In genomic region chr8:95067582-95067981, GRCm38 (mm10) we compare ENCODE assay signal across 8 mouse cellular contexts. TPM values are rescaled to one million over a fixed set of nuclear protein-coding genes. Genes with fewer than 3 reads are reported as not detected.
DNase-seq lines count a peak whose midpoint lies in the region; ATAC-seq and TF ChIP-seq lines count a peak whose summit lies in the region.

No protein-coding gene starts in this region.

- no peak for ATAC-seq in forebrain, embryonic 14.5 days
- ATAC-seq in forebrain, embryonic 12.5 days (ENCODE audit: low FRiP score): no peak
- no peak for ATAC-seq in neural tube, embryonic 15.5 days (ENCODE audit: low FRiP score)
- peak; percentile 73 for ATAC-seq in inflammation-experienced regulatory T-cells, adult 6 months

- no peak for TF ChIP-seq POLR2A in brain, embryonic 14.5 days (IDR thresholded peaks at IDR 0.05; ENCODE audit: borderline replicate concordance, extremely low read depth, insufficient read depth, insufficient read length, poor library complexity, severe bottlenecking)
- no peak for TF ChIP-seq POLR2A in testis, adult 2 months (IDR thresholded peaks at IDR 0.05; ENCODE audit: control insufficient read depth, low read depth, low read length)

- no peak overlapping the region for H3K4me3 ChIP-seq in forebrain, embryonic 14.5 days (ENCODE audit: low read depth, low read length)
- H3K4me3 ChIP-seq in forebrain, embryonic 12.5 days (replicated peaks): no peak overlapping the region
- no peak overlapping the region for H3K4me3 ChIP-seq in neural tube, embryonic 15.5 days (replicated peaks)
- H3K4me3 ChIP-seq in testis, adult 2 months (ENCODE audit: control insufficient read depth, low read depth, low read length): no peak overlapping the region

- 48% methylated on average over 3 of the region's 3 CpGs for WGBS in forebrain, embryonic 14.5 days
- WGBS in forebrain, embryonic 12.5 days: 42% methylated on average over 3 of the region's 3 CpGs
- 46% methylated on average over 3 of the region's 3 CpGs for WGBS in neural tube, embryonic 15.5 days

- DNase-seq in forebrain, embryonic 14.5 days (ENCODE audit: low spot score): peak; percentile 68
- peak; percentile 53 for DNase-seq in neural tube, embryonic 10.5 days (ENCODE audit: extremely low spot score, low spot score)
- DNase-seq in brain, embryonic 14.5 days (ENCODE audit: low read depth): peak; percentile 63
- DNase-seq in lung, postnatal 14 days: peak; percentile 77

- no peak overlapping the region for H3K9ac ChIP-seq in forebrain, embryonic 14.5 days (ENCODE audit: low read length)
- no peak overlapping the region for H3K9ac ChIP-seq in forebrain, embryonic 12.5 days
- no peak overlapping the region for H3K9ac ChIP-seq in neural tube, embryonic 15.5 days (replicated peaks)

- H3K27me3 ChIP-seq in forebrain, embryonic 14.5 days (replicated peaks; ENCODE audit: control insufficient read depth, insufficient read depth, low read length): no peaks in the 10 kb centered on the region
- H3K27me3 ChIP-seq in forebrain, embryonic 12.5 days: no peaks in the 10 kb centered on the region
- no peaks in the 10 kb centered on the region for H3K27me3 ChIP-seq in neural tube, embryonic 15.5 days (replicated peaks)
- H3K27me3 ChIP-seq in testis, adult 2 months (ENCODE audit: control insufficient read depth, insufficient read depth, low read length): no peaks in the 10 kb centered on the region

- peak; percentile 46; the same call in 1 of the 2 replicates for TF ChIP-seq CTCF in brain, embryonic 14.5 days (IDR thresholded peaks at IDR 0.05; ENCODE audit: borderline replicate concordance, extremely low read depth, insufficient read depth, insufficient read length)
- TF ChIP-seq CTCF in testis, adult 2 months (IDR thresholded peaks at IDR 0.05; ENCODE audit: control insufficient read depth, insufficient read depth, insufficient replicate concordance, low read depth, low read length): 0 out of 2 replicates have a peak, but pooled peaks have one; percentile 18

- no peaks in the 10 kb centered on the region for H3K9me3 ChIP-seq in forebrain, embryonic 14.5 days (replicated peaks; ENCODE audit: control insufficient read depth, low read length)
- no peaks in the 10 kb centered on the region for H3K9me3 ChIP-seq in forebrain, embryonic 12.5 days
- H3K9me3 ChIP-seq in neural tube, embryonic 15.5 days (replicated peaks): no peaks in the 10 kb centered on the region

- no peaks in the 10 kb centered on the region for H3K36me3 ChIP-seq in forebrain, embryonic 14.5 days (ENCODE audit: control insufficient read depth, insufficient read depth, low read length)
- H3K36me3 ChIP-seq in forebrain, embryonic 12.5 days (replicated peaks): no peaks in the 10 kb centered on the region
- H3K36me3 ChIP-seq in neural tube, embryonic 15.5 days: no peaks in the 10 kb centered on the region
- H3K36me3 ChIP-seq in testis, adult 2 months (ENCODE audit: control insufficient read depth, insufficient read depth, low read length): no peaks in the 10 kb centered on the region

- no peak overlapping the region for H3K27ac ChIP-seq in forebrain, embryonic 14.5 days (ENCODE audit: low read depth, low read length)
- H3K27ac ChIP-seq in forebrain, embryonic 12.5 days: no peak overlapping the region
- no peak overlapping the region for H3K27ac ChIP-seq in neural tube, embryonic 15.5 days (replicated peaks)
- H3K27ac ChIP-seq in testis, adult 2 months (ENCODE audit: control insufficient read depth, insufficient read depth, low read depth, low read length): no peak overlapping the region

- no peaks in the 10 kb centered on the region for H3K4me1 ChIP-seq in forebrain, embryonic 14.5 days (ENCODE audit: control insufficient read depth, insufficient read depth, low read length)
- no peaks in the 10 kb centered on the region for H3K4me1 ChIP-seq in forebrain, embryonic 12.5 days
- no peaks in the 10 kb centered on the region for H3K4me1 ChIP-seq in neural tube, embryonic 15.5 days
- peaks cover 2% of the 10 kb centered on the region; the same call in 1 of the 2 replicates for H3K4me1 ChIP-seq in testis, adult 2 months (ENCODE audit: control insufficient read depth, insufficient read depth, low read length)

- H3K4me2 ChIP-seq in forebrain, embryonic 14.5 days (ENCODE audit: low read length): no peak overlapping the region
- H3K4me2 ChIP-seq in forebrain, embryonic 12.5 days: no peak overlapping the region
- no peak overlapping the region for H3K4me2 ChIP-seq in neural tube, embryonic 15.5 days

RNA-seq across cellular contexts. Expression of gene Drc7, which starts 12.7 kb away (rescaled TPM):
- polyA plus RNA-seq in forebrain, embryonic 14.5 days (2014; fragmentation: Nextera tagmentation; extraction: Ambion mirVana): 0.71 and 1.2 TPM in 2 replicates
- polyA plus RNA-seq in forebrain, embryonic 12.5 days (2016; fragmentation: Nextera tagmentation; extraction: Ambion mirVana): 0.26 and 0.38 TPM in 2 replicates
- polyA plus RNA-seq in neural tube, embryonic 15.5 days (2015; fragmentation: Nextera tagmentation; extraction: Ambion mirVana): 1.2 and 1.8 TPM in 2 replicates
- 2.0 and 4.2 TPM in 2 replicates for polyA plus RNA-seq in brain, embryonic 14.5 days (2012; rRNA removed)
- polyA plus RNA-seq in inflammation-experienced regulatory T-cells, adult 6 months (2017; shearing (Covaris generic)): not detected
- polyA plus RNA-seq in testis, adult 2 months (2012; rRNA removed): 82.6 and 87.3 TPM in 2 replicates

RNA-seq across cellular contexts. Expression of gene Katnb1, which starts 13.4 kb away (rescaled TPM):
- 26.2 and 37.0 TPM in 2 replicates for polyA plus RNA-seq in forebrain, embryonic 14.5 days (2014; fragmentation: Nextera tagmentation; extraction: Ambion mirVana)
- polyA plus RNA-seq in forebrain, embryonic 12.5 days (2016; fragmentation: Nextera tagmentation; extraction: Ambion mirVana): 35.6 and 42.0 TPM in 2 replicates
- 41.5 and 43.3 TPM in 2 replicates for polyA plus RNA-seq in neural tube, embryonic 15.5 days (2015; fragmentation: Nextera tagmentation; extraction: Ambion mirVana)
- polyA plus RNA-seq in brain, embryonic 14.5 days (2012; rRNA removed): 56.2 and 67.2 TPM in 2 replicates
- 10 to 100 TPM; 16.4 to 23.4 (median 17.0) TPM for polyA plus RNA-seq in inflammation-experienced regulatory T-cells, adult 6 months (2017; shearing (Covaris generic))
- 180 and 199 TPM in 2 replicates for polyA plus RNA-seq in testis, adult 2 months (2012; rRNA removed)

RNA-seq across cellular contexts. Expression of gene Adgrg3, which starts 50.1 kb away (rescaled TPM):
- polyA plus RNA-seq in forebrain, embryonic 14.5 days (2014; fragmentation: Nextera tagmentation; extraction: Ambion mirVana): 1.2 TPM in 2 replicates
- polyA plus RNA-seq in forebrain, embryonic 12.5 days (2016; fragmentation: Nextera tagmentation; extraction: Ambion mirVana): 1.7 and 2.4 TPM in 2 replicates
- polyA plus RNA-seq in neural tube, embryonic 15.5 days (2015; fragmentation: Nextera tagmentation; extraction: Ambion mirVana): 0.95 and 4.7 TPM in 2 replicates
- 2.1 and 3.0 TPM in 2 replicates for polyA plus RNA-seq in brain, embryonic 14.5 days (2012; rRNA removed)
- polyA plus RNA-seq in inflammation-experienced regulatory T-cells, adult 6 months (2017; shearing (Covaris generic)): under 1 TPM in 2 of 3 experiments, not detected in 1; 0.24 to 0.26 TPM
- 0.31 and 0.49 TPM in 2 replicates for polyA plus RNA-seq in testis, adult 2 months (2012; rRNA removed)

Comparison
In these comparisons a context has a peak if more than half of its experiments do, and no peak if none do; other contexts are left out.
1. RNA of gene Drc7, which starts 12.7 kb away (polyA plus RNA-seq): 82.6 to 87.3 TPM in testis, adult 2 months; 2.0 to 4.2 TPM in brain, embryonic 14.5 days, 1.2 to 1.8 TPM in neural tube, embryonic 15.5 days, 0.71 to 1.2 TPM in forebrain, embryonic 14.5 days, 0.26 to 0.38 TPM in forebrain, embryonic 12.5 days and not detected in inflammation-experienced regulatory T-cells, adult 6 months; every median in the first group is over 10 times any median in the second.
2. Peak in every context shown above with its lines, with median percentiles within 50 percentile points of each other: DNase-seq.